Mouse (Mus musculus) liver, embryonic 15.5 days (tissue): ENCODE measurements around the gene Podn. TPM values are rescaled to one million over a fixed set of nuclear protein-coding genes. Genes with fewer than 3 reads are reported as not detected.
"Not testable (repeated sequence)": the region's sequence is repeated elsewhere in the genome, so short reads cannot be mapped to it uniquely, and the experiment has no call there.

Experiments used
- ATAC-seq: fragments of 200-750 bp; cut with Nextera tagmentation; 2 replicates; pipeline ENCODE4 v1.8.0; 2017; ENCODE audit warnings: moderate number of reproducible peaks, mild to moderate bottlenecking, moderate library complexity; ENCODE audit not compliant: insufficient read depth
- H3K27ac ChIP-seq: fragments of 300-500 bp; sonication (generic); replicated peaks from 2 replicates; pipeline ENCODE4 v1.5.1; 2015; ENCODE audit warnings: mild to moderate bottlenecking, inconsistent platforms
- H3K27me3 ChIP-seq: fragments of 300-500 bp; sonication (generic); 2 replicates; pipeline ENCODE4 v1.6.1; 2015; ENCODE audit warnings: mild to moderate bottlenecking, inconsistent platforms
- H3K36me3 ChIP-seq: fragments of 300-500 bp; sonication (generic); replicated peaks from 2 replicates; pipeline ENCODE4 v1.6.1; 2015; ENCODE audit warnings: moderate library complexity, mild to moderate bottlenecking, inconsistent platforms
- H3K4me1 ChIP-seq: fragments of 300-500 bp; sonication (generic); replicated peaks from 2 replicates; pipeline ENCODE4 v1.6.1; 2015; ENCODE audit warnings: inconsistent platforms
- H3K4me2 ChIP-seq: fragments of 300-500 bp; sonication (generic); 2 replicates; pipeline ENCODE4 v1.6.1; 2015; ENCODE audit warnings: moderate library complexity, mild to moderate bottlenecking, inconsistent platforms
- H3K4me3 ChIP-seq: fragments of 300-500 bp; sonication (generic); replicated peaks from 2 replicates; pipeline ENCODE4 v1.5.1; 2015; ENCODE audit warnings: mild to moderate bottlenecking, inconsistent platforms
- H3K9ac ChIP-seq: fragments of 300-500 bp; sonication (generic); 2 replicates; pipeline ENCODE4 v1.6.1; 2015; ENCODE audit warnings: moderate library complexity, mild to moderate bottlenecking, inconsistent platforms
- H3K9me3 ChIP-seq: fragments of 300-500 bp; sonication (generic); replicated peaks from 2 replicates; pipeline ENCODE4 v1.6.1; 2016; ENCODE audit warnings: inconsistent platforms
- WGBS: fragments of 180-500 bp; shearing (Covaris S2); methylation state at CpG from one replicate; pipeline ENCODE4 v1.1.7; 2015; ENCODE audit warnings: mixed read lengths; ENCODE audit not compliant: insufficient replicate concordance; 5-methylcytosine and 5-hydroxymethylcytosine counted together
- polyA plus RNA-seq: library from polyadenylated mRNA; unstranded; fragments of >200 nt; fragmentation: Nextera tagmentation; extraction: Ambion mirVana; gene quantifications from 2 replicates; pipeline ENCODE4 v1.2.1, GENCODE M21; 2015

Podn gene
- polyA plus RNA-seq, 1 experiment from 2014 or later: 0.17 TPM

- Histone ChIP-seq H3K9ac (no peak overlapping the region), H3K27ac (no peak overlapping the region), H3K4me2 (no peak overlapping the region), H3K4me3 (no peak overlapping the region), H3K9me3 (no peaks in the 10 kb centered on the region), H3K27me3 (no peaks in the 10 kb centered on the region), H3K4me1 (peaks cover 8% of the 10 kb centered on the region), H3K36me3 (no peaks in the 10 kb centered on the region; the same call in 1 of the 2 replicates)
- no peak for ATAC-seq
- WGBS: 65% methylated on average over 2 of the region's 2 CpGs
Measured at GRCm38 (mm10) chr4:108079762-108080161, 16.5 kb downstream of the Podn start.

- H3K27ac ChIP-seq, H3K36me3 ChIP-seq: not testable (repeated sequence)
- WGBS: 73% methylated on average over 15 of the region's 15 CpGs
Measured at GRCm38 (mm10) chr4:108079191-108079590, 17.1 kb downstream of the Podn start.

GRCm38 (mm10) chr4:108077224-108077955 lies 18.9 kb downstream of the Podn start:
- no peak for ATAC-seq
- Histone ChIP-seq H3K4me3 (no peak overlapping the region), H3K9ac (no peak overlapping the region), H3K9me3 (no peaks in the 10 kb centered on the region), H3K4me1 (peaks cover 2% of the 10 kb centered on the region; the same call in 1 of the 2 replicates), H3K36me3 (no peaks in the 10 kb centered on the region), H3K4me2 (no peak overlapping the region), H3K27me3 (no peaks in the 10 kb centered on the region), H3K27ac (no peak overlapping the region)
- 58% methylated on average over 3 of the region's 3 CpGs for WGBS

More at GRCm38 (mm10) chr4:108079191-108079590, 17.1 kb downstream of the Podn start:
- not testable (repeated sequence) for ATAC-seq, H3K27me3 ChIP-seq, H3K9ac ChIP-seq, H3K4me3 ChIP-seq, H3K9me3 ChIP-seq, H3K4me1 ChIP-seq, H3K4me2 ChIP-seq

- H3K4me1 ChIP-seq: peaks cover 15% of the 10 kb centered on the region
- H3K27ac ChIP-seq: no peak overlapping the region
Measured at GRCm38 (mm10) chr4:108074204-108074823, 21.9 kb downstream of the Podn start.

GRCm38 (mm10) chr4:108072086-108072485 lies 24.2 kb downstream of the Podn start:
- Histone ChIP-seq H3K9ac (no peak overlapping the region), H3K4me2 (no peak overlapping the region), H3K27ac (no peak overlapping the region), H3K27me3 (no peaks in the 10 kb centered on the region), H3K4me3 (no peak overlapping the region), H3K4me1 (peaks cover 21% of the 10 kb centered on the region), H3K36me3 (0 out of 2 replicates have a peak, but pooled peaks cover 14% of the 10 kb centered on the region), H3K9me3 (no peaks in the 10 kb centered on the region)
- WGBS: 78% methylated on average over 3 of the region's 3 CpGs
- no peak for ATAC-seq

More at GRCm38 (mm10) chr4:108074204-108074823, 21.9 kb downstream of the Podn start:
- Histone ChIP-seq H3K4me3 (no peak overlapping the region), H3K9me3 (no peaks in the 10 kb centered on the region), H3K27me3 (no peaks in the 10 kb centered on the region), H3K4me2 (no peak overlapping the region), H3K9ac (no peak overlapping the region), H3K36me3 (no peaks in the 10 kb centered on the region)
- no peak for ATAC-seq
- WGBS: 74% methylated on average over 3 of the region's 3 CpGs

GRCm38 (mm10) chr4:108071235-108071901 lies 24.9 kb downstream of the Podn start:
- peak overlapping the region; percentile 71 for H3K4me2 ChIP-seq
- peak overlapping the region; percentile 62 for H3K4me3 ChIP-seq
- peak overlapping the region; percentile 63 for H3K27ac ChIP-seq
- ATAC-seq: peak; percentile 83
- H3K36me3 ChIP-seq: 0 out of 2 replicates have a peak, but pooled peaks cover 16% of the 10 kb centered on the region
- H3K4me1 ChIP-seq: peaks cover 21% of the 10 kb centered on the region
- no peaks in the 10 kb centered on the region for H3K9me3 ChIP-seq
- no peaks in the 10 kb centered on the region for H3K27me3 ChIP-seq
- 3% methylated on average over 26 of the region's 26 CpGs for WGBS
- H3K9ac ChIP-seq: peak overlapping the region; percentile 63

- H3K9me3 ChIP-seq: no peaks in the 10 kb centered on the region
- peaks cover 17% of the 10 kb centered on the region; the same call in 1 of the 2 replicates for H3K36me3 ChIP-seq
- WGBS: 4% methylated on average over 8 of the region's 8 CpGs
- ATAC-seq: no peak
- peak overlapping the region; percentile 62 for H3K4me3 ChIP-seq
- H3K4me2 ChIP-seq: peak overlapping the region; percentile 71
- peak overlapping the region; percentile 63; the same call in 1 of the 2 replicates for H3K27ac ChIP-seq
- peaks cover 21% of the 10 kb centered on the region for H3K4me1 ChIP-seq
- H3K9ac ChIP-seq: peak overlapping the region; percentile 63
- H3K27me3 ChIP-seq: no peaks in the 10 kb centered on the region
Measured at GRCm38 (mm10) chr4:108070723-108071122, 25.5 kb downstream of the Podn start.

- Histone ChIP-seq H3K4me3 (peak overlapping the region; percentile 62), H3K4me1 (peaks cover 25% of the 10 kb centered on the region), H3K27me3 (no peaks in the 10 kb centered on the region), H3K9me3 (no peaks in the 10 kb centered on the region), H3K36me3 (peaks cover 21% of the 10 kb centered on the region; the same call in 1 of the 2 replicates), H3K4me2 (peak overlapping the region; percentile 71), H3K27ac (peak overlapping the region; percentile 63; the same call in 1 of the 2 replicates), H3K9ac (peak overlapping the region; percentile 63)
- ATAC-seq: no peak
- 40% methylated on average over 4 of the region's 4 CpGs for WGBS
Measured at GRCm38 (mm10) chr4:108070286-108070685, 26.0 kb downstream of the Podn start.

GRCm38 (mm10) chr4:108068081-108068480 lies 28.2 kb downstream of the Podn start:
- H3K9me3 ChIP-seq: no peaks in the 10 kb centered on the region
- ATAC-seq: no peak
- H3K27ac ChIP-seq: peak overlapping the region; percentile 74
- H3K9ac ChIP-seq: no peak overlapping the region
- H3K4me3 ChIP-seq: no peak overlapping the region
- peaks cover 30% of the 10 kb centered on the region for H3K36me3 ChIP-seq
- WGBS: 57% methylated on average over 2 of the region's 2 CpGs
- H3K27me3 ChIP-seq: no peaks in the 10 kb centered on the region
- H3K4me2 ChIP-seq: peak overlapping the region; percentile 32
- H3K4me1 ChIP-seq: peaks cover 28% of the 10 kb centered on the region

GRCm38 (mm10) chr4:108067261-108067660 lies 29.0 kb downstream of the Podn start:
- no peak for ATAC-seq

GRCm38 (mm10) chr4:108066569-108066968 lies 29.7 kb downstream of the Podn start:
- H3K9ac ChIP-seq: no peak overlapping the region
- no peaks in the 10 kb centered on the region for H3K27me3 ChIP-seq
- ATAC-seq: peak; percentile 46; the same call in 1 of the 2 replicates
- no peak overlapping the region for H3K4me2 ChIP-seq
- H3K36me3 ChIP-seq: peaks cover 41% of the 10 kb centered on the region
- peaks cover 22% of the 10 kb centered on the region for H3K4me1 ChIP-seq
- H3K4me3 ChIP-seq: no peak overlapping the region
- 66% methylated on average over 4 of the region's 4 CpGs for WGBS
- no peaks in the 10 kb centered on the region for H3K9me3 ChIP-seq
- peak overlapping the region; percentile 42; the same call in 1 of the 2 replicates for H3K27ac ChIP-seq

More at GRCm38 (mm10) chr4:108067261-108067660, 29.0 kb downstream of the Podn start:
- Histone ChIP-seq H3K4me2 (peak overlapping the region; percentile 32; the same call in 1 of the 2 replicates), H3K9me3 (no peaks in the 10 kb centered on the region), H3K4me3 (no peak overlapping the region), H3K9ac (no peak overlapping the region), H3K27me3 (no peaks in the 10 kb centered on the region), H3K27ac (peak overlapping the region; percentile 74), H3K4me1 (peaks cover 27% of the 10 kb centered on the region), H3K36me3 (peaks cover 37% of the 10 kb centered on the region)
- 67% methylated on average over 7 of the region's 7 CpGs for WGBS
